Mouse (Mus musculus) splenic B cell, adult 2 months (primary cell): ENCODE measurements at regions not wholly inside any gene's neighbourhood (a gene's known extent, or its start where the extent isn't known, plus 50 kb on each side); places are given as distances from the start of the nearest gene placed in this dataset.
A peak's percentile ranks its signal among the peaks of the same experiment; 100 is the strongest.

ENCODE experiments used
- DNase-seq: peaks from one replicate; pipeline ENCODE4 v3.0.0-alpha.2; 2011; ENCODE audit warnings: low read depth, low spot score
- H3K27me3 ChIP-seq: 2 replicates; pipeline ENCODE4 v1.6.1; 2012; ENCODE audit warnings: mild to moderate bottlenecking, low read length, moderate library complexity, mixed read lengths; ENCODE audit not compliant: control insufficient read depth, poor library complexity, insufficient read depth, severe bottlenecking
- H3K36me3 ChIP-seq: 2 replicates; pipeline ENCODE4 v1.6.1; 2012; ENCODE audit warnings: mild to moderate bottlenecking, low read length, moderate library complexity, mixed read lengths; ENCODE audit not compliant: control insufficient read depth, poor library complexity, insufficient read depth, severe bottlenecking

GRCm38 (mm10) chr9:115660371-115660770, 248.9 kb upstream of the Gadl1 start:
- no peak for DNase-seq
- no peaks in the 10 kb centered on the region for H3K36me3 ChIP-seq
- H3K27me3 ChIP-seq = no peaks in the 10 kb centered on the region

- Histone ChIP-seq H3K36me3 (no peaks in the 10 kb centered on the region), H3K27me3 (no peaks in the 10 kb centered on the region)
- no peak for DNase-seq
Observed at GRCm38 (mm10) chr9:115661834-115662425, 247.3 kb upstream of the Gadl1 start.

- DNase-seq = no peak
- no peaks in the 10 kb centered on the region; the same call in 1 of the 2 replicates for H3K27me3 ChIP-seq
- H3K36me3 ChIP-seq = no peaks in the 10 kb centered on the region
Observed at GRCm38 (mm10) chr9:115665337-115666004, 243.8 kb upstream of the Gadl1 start.

- no peaks in the 10 kb centered on the region; the same call in 1 of the 2 replicates for H3K27me3 ChIP-seq
- DNase-seq = no peak
- no peaks in the 10 kb centered on the region for H3K36me3 ChIP-seq
Observed at GRCm38 (mm10) chr9:115666530-115666929, 242.7 kb upstream of the Gadl1 start.

- DNase-seq = no peak
- no peaks in the 10 kb centered on the region for H3K27me3 ChIP-seq
- no peaks in the 10 kb centered on the region for H3K36me3 ChIP-seq
Observed at GRCm38 (mm10) chr9:115680703-115681576, 228.3 kb upstream of the Gadl1 start.

- DNase-seq = no peak
- H3K27me3 ChIP-seq = no peaks in the 10 kb centered on the region
- H3K36me3 ChIP-seq = no peaks in the 10 kb centered on the region
Observed at GRCm38 (mm10) chr9:115681841-115682240, 227.4 kb upstream of the Gadl1 start.

GRCm38 (mm10) chr9:115683951-115684350, 225.3 kb upstream of the Gadl1 start:
- H3K36me3 ChIP-seq = no peaks in the 10 kb centered on the region
- DNase-seq = peak; percentile 15
- no peaks in the 10 kb centered on the region for H3K27me3 ChIP-seq

- H3K27me3 ChIP-seq = no peaks in the 10 kb centered on the region
- DNase-seq = no peak
- no peaks in the 10 kb centered on the region for H3K36me3 ChIP-seq
Observed at GRCm38 (mm10) chr9:115686605-115687004, 222.7 kb upstream of the Gadl1 start.

GRCm38 (mm10) chr9:115692837-115693236, 216.4 kb upstream of the Gadl1 start:
- DNase-seq = peak; percentile 29

GRCm38 (mm10) chr9:115703791-115704190, 205.5 kb upstream of the Gadl1 start:
- no peaks in the 10 kb centered on the region for H3K27me3 ChIP-seq
- no peak for DNase-seq
- H3K36me3 ChIP-seq = no peaks in the 10 kb centered on the region

More at GRCm38 (mm10) chr9:115692837-115693236, 216.4 kb upstream of the Gadl1 start:
- H3K36me3 ChIP-seq = no peaks in the 10 kb centered on the region
- H3K27me3 ChIP-seq = no peaks in the 10 kb centered on the region

- no peaks in the 10 kb centered on the region for H3K36me3 ChIP-seq
- H3K27me3 ChIP-seq = no peaks in the 10 kb centered on the region
- DNase-seq = peak; percentile 70
Observed at GRCm38 (mm10) chr9:115704249-115704648, 205.0 kb upstream of the Gadl1 start.

GRCm38 (mm10) chr9:115705761-115706160, 203.5 kb upstream of the Gadl1 start:
- DNase-seq = no peak
- Histone ChIP-seq H3K36me3 (no peaks in the 10 kb centered on the region), H3K27me3 (no peaks in the 10 kb centered on the region)

- no peaks in the 10 kb centered on the region for H3K36me3 ChIP-seq
- DNase-seq = no peak
- H3K27me3 ChIP-seq = no peaks in the 10 kb centered on the region
Observed at GRCm38 (mm10) chr9:115708199-115708934, 200.9 kb upstream of the Gadl1 start.

- Histone ChIP-seq H3K36me3 (no peaks in the 10 kb centered on the region), H3K27me3 (no peaks in the 10 kb centered on the region)
- DNase-seq = peak; percentile 78
Observed at GRCm38 (mm10) chr9:115710039-115710739, 199.1 kb upstream of the Gadl1 start.
